Mouse (Mus musculus): ENCODE data around the gene Rab38. TPM values are rescaled to one million over a fixed set of nuclear protein-coding genes. Genes with fewer than 3 reads are reported as not detected.

The Rab38 gene
- polyA plus RNA-seq, 1 experiment: 2.3 TPM

DNA sequence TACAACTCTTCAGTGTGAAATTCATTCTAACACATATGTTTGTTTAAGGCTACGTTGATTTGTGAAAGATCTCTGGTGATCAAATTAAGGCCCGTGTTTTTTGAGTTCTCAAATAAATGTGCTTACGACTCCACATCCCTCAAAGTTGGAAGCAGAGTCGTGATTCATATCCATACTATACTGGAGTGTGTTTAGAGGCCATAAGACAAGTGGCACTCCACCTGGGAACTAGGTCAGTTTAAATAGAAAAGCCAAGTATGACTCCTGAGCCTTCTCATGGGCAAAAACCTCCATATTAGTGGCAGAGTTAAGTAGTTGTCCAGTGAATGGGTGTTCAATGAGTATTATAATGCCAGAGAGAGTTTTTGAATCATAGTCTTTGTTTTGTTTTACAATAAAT is 13.4 kb downstream of the Rab38 start:
- H3K9me3 ChIP-seq (replicated peaks; ENCODE audit: control insufficient read depth, insufficient read depth, low read length, poor library complexity, severe bottlenecking): no peaks in the 10 kb centered on the region
- no peak overlapping the region for H3K4me3 ChIP-seq (ENCODE audit: low read depth, low read length)
- H3K9ac ChIP-seq (ENCODE audit: low read depth, poor library complexity, severe bottlenecking): no peak overlapping the region
- TF ChIP-seq CTCF (IDR thresholded peaks at IDR 0.05; ENCODE audit: low read depth, low read length) (no peak), POLR2A (IDR thresholded peaks at IDR 0.05; ENCODE audit: insufficient read depth, low read length) (no peak), EP300 (IDR thresholded peaks at IDR 0.05; ENCODE audit: insufficient read depth, low read depth, low read length) (no peak)
- H3K4me1 ChIP-seq (ENCODE audit: control insufficient read depth, insufficient read depth, low read length): no peaks in the 10 kb centered on the region
- no peak overlapping the region for H3K27ac ChIP-seq (ENCODE audit: insufficient read depth, low read length)
- H3K27me3 ChIP-seq (ENCODE audit: control insufficient read depth, insufficient read depth, low read length, poor library complexity, severe bottlenecking): no peaks in the 10 kb centered on the region
- H3K36me3 ChIP-seq (ENCODE audit: control insufficient read depth, insufficient read depth, low read length, poor library complexity, severe bottlenecking): no peaks in the 10 kb centered on the region

DNA sequence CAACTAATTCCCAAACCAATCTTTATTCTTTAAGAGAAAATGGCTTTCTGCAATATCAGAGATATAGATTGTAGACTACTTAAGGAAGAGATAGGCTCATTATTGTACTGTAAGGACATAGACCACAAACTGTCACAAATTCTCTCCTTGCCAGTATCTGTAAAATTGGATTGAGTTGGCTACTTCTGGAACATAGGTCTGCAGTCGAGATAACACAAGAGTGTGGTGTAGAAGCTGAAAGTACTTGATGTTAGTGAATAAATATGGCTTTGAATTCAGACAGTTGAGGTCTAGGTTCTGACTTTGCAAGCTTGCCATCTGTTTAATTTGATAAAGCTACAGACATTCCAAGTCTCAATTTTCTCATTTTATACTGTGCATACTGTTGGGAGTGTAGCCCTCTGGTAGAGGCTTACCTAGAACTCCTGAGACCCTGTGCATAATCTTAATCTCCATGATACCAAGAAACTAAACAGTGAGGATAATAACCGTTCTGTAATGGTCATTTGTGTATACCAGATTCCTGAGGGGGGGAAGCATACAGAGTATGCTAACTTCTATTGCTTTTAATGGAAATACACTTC is 15.3 kb downstream of the Rab38 start:
- no peak overlapping the region for H3K4me3 ChIP-seq (ENCODE audit: low read depth, low read length)
- no peaks in the 10 kb centered on the region for H3K27me3 ChIP-seq (ENCODE audit: control insufficient read depth, insufficient read depth, low read length, poor library complexity, severe bottlenecking)
- no peak for TF ChIP-seq CTCF (IDR thresholded peaks at IDR 0.05; ENCODE audit: low read depth, low read length)
- TF ChIP-seq EP300 (IDR thresholded peaks at IDR 0.05; ENCODE audit: insufficient read depth, low read depth, low read length): no peak
- TF ChIP-seq POLR2A (IDR thresholded peaks at IDR 0.05; ENCODE audit: insufficient read depth, low read length): no peak
- no peak overlapping the region for H3K27ac ChIP-seq (ENCODE audit: insufficient read depth, low read length)
- H3K36me3 ChIP-seq (ENCODE audit: control insufficient read depth, insufficient read depth, low read length, poor library complexity, severe bottlenecking): no peaks in the 10 kb centered on the region
- no peaks in the 10 kb centered on the region for H3K4me1 ChIP-seq (ENCODE audit: control insufficient read depth, insufficient read depth, low read length)
- H3K9me3 ChIP-seq (replicated peaks; ENCODE audit: control insufficient read depth, insufficient read depth, low read length, poor library complexity, severe bottlenecking): no peaks in the 10 kb centered on the region
- H3K9ac ChIP-seq (ENCODE audit: low read depth, poor library complexity, severe bottlenecking): no peak overlapping the region

DNA sequence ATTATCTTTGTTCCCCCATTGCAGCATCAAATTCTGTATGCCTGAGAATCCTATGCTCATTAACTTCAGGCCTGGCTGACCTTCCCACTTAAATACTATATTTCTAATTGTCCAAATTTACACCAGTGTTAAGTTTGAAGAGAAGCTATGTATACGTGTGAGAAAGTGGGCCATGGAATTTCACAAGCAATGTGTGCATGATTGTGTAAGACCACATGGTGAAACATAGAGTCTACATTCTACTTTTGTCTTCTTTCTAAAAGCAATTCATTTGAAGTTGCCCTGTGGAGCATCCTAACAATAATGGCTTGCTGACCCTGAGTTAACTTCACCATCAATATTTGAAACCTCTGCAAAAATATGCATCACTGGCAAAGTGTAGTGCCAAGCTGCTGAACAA is 23.2 kb downstream of the Rab38 start:
- Histone ChIP-seq H3K27me3 (ENCODE audit: control insufficient read depth, insufficient read depth, low read length, poor library complexity, severe bottlenecking) (no peaks in the 10 kb centered on the region), H3K9me3 (replicated peaks; ENCODE audit: control insufficient read depth, insufficient read depth, low read length, poor library complexity, severe bottlenecking) (no peaks in the 10 kb centered on the region), H3K9ac (ENCODE audit: low read depth, poor library complexity, severe bottlenecking) (no peak overlapping the region), H3K27ac (ENCODE audit: insufficient read depth, low read length) (no peak overlapping the region), H3K36me3 (ENCODE audit: control insufficient read depth, insufficient read depth, low read length, poor library complexity, severe bottlenecking) (no peaks in the 10 kb centered on the region), H3K4me3 (ENCODE audit: low read depth, low read length) (no peak overlapping the region), H3K4me1 (ENCODE audit: control insufficient read depth, insufficient read depth, low read length) (no peaks in the 10 kb centered on the region)
- TF ChIP-seq CTCF (IDR thresholded peaks at IDR 0.05; ENCODE audit: low read depth, low read length) (no peak), POLR2A (IDR thresholded peaks at IDR 0.05; ENCODE audit: insufficient read depth, low read length) (no peak), EP300 (IDR thresholded peaks at IDR 0.05; ENCODE audit: insufficient read depth, low read depth, low read length) (no peak)

DNA sequence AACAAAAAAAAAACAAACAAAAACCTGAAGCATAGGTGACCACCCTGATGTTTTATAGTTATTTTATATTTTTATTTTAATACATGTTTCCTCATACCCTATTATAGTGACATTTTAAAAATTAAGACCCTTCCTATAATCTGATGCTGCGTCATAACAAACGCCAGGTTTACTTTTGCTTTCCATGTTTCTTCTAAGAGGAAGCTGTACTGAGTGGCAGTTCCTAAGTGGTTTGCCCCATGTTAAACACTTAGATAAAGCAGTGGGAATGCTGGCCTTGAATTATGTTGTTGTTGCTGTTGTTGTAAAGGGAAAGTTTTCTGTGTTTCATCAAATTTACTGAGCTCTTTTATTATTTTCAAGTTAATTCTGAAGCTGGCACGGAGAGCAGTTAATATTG is 27.8 kb downstream of the Rab38 start:
- Histone ChIP-seq H3K4me1 (ENCODE audit: control insufficient read depth, insufficient read depth, low read length) (no peaks in the 10 kb centered on the region), H3K27me3 (ENCODE audit: control insufficient read depth, insufficient read depth, low read length, poor library complexity, severe bottlenecking) (no peaks in the 10 kb centered on the region), H3K27ac (ENCODE audit: insufficient read depth, low read length) (no peak overlapping the region), H3K4me3 (ENCODE audit: low read depth, low read length) (no peak overlapping the region), H3K9ac (ENCODE audit: low read depth, poor library complexity, severe bottlenecking) (no peak overlapping the region), H3K9me3 (replicated peaks; ENCODE audit: control insufficient read depth, insufficient read depth, low read length, poor library complexity, severe bottlenecking) (no peaks in the 10 kb centered on the region), H3K36me3 (ENCODE audit: control insufficient read depth, insufficient read depth, low read length, poor library complexity, severe bottlenecking) (no peaks in the 10 kb centered on the region)
- TF ChIP-seq CTCF (IDR thresholded peaks at IDR 0.05; ENCODE audit: low read depth, low read length) (no peak), POLR2A (IDR thresholded peaks at IDR 0.05; ENCODE audit: insufficient read depth, low read length) (no peak), EP300 (IDR thresholded peaks at IDR 0.05; ENCODE audit: insufficient read depth, low read depth, low read length) (no peak)

DNA sequence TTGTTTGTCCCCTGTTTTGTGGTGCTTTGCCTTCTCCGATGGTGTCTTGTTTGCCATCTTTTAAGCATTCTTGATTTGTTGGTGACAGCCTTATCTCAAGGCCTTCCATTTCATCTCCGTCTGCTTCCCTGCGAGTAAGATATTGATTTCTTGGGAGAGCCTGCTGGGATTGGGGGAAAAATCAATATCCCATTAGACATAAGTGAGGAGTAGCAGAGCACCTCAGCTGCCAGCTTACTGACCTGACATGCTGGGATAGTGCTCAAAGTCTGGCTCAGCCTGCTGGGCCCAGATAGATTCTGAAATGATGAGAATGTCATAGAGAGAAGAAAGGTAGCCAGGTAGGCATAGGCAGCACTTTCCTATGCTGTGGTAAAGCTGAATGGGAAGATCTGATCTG is 37.7 kb downstream of the Rab38 start:
- no peaks in the 10 kb centered on the region for H3K27me3 ChIP-seq (ENCODE audit: control insufficient read depth, insufficient read depth, low read length, poor library complexity, severe bottlenecking)
- H3K36me3 ChIP-seq (ENCODE audit: control insufficient read depth, insufficient read depth, low read length, poor library complexity, severe bottlenecking): no peaks in the 10 kb centered on the region
- H3K27ac ChIP-seq (ENCODE audit: insufficient read depth, low read length): no peak overlapping the region
- no peaks in the 10 kb centered on the region for H3K4me1 ChIP-seq (ENCODE audit: control insufficient read depth, insufficient read depth, low read length)
- H3K9ac ChIP-seq (ENCODE audit: low read depth, poor library complexity, severe bottlenecking): no peak overlapping the region
- TF ChIP-seq POLR2A (IDR thresholded peaks at IDR 0.05; ENCODE audit: insufficient read depth, low read length) (no peak), CTCF (IDR thresholded peaks at IDR 0.05; ENCODE audit: low read depth, low read length) (no peak), EP300 (IDR thresholded peaks at IDR 0.05; ENCODE audit: insufficient read depth, low read depth, low read length) (no peak)
- no peaks in the 10 kb centered on the region for H3K9me3 ChIP-seq (replicated peaks; ENCODE audit: control insufficient read depth, insufficient read depth, low read length, poor library complexity, severe bottlenecking)
- no peak overlapping the region for H3K4me3 ChIP-seq (ENCODE audit: low read depth, low read length)

DNA sequence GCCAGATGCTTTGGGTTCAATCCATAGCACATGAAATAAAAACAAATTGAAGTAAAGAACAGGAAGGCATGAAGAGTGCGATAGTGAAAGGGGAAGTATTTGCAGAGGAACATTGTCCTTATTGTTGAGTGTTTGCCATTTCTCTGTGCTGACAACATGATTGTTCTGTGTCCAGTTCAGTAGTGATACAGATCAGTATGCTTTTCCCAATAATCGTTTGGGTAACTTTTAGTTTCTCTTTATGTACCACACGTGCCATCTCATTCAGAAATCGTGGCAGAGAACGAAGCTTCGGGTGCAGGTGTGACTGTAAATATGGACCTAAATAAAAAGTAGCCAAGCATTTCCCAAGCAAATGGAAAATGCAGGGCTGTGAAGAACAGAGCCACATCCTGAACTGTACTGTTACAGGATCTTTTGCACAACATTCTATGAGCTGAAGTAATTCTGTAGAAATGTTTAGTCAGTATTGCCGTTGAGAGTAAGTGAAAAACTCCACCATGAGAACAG is 52.1 kb downstream of the Rab38 start:
- Histone ChIP-seq H3K9me3 (replicated peaks; ENCODE audit: control insufficient read depth, insufficient read depth, low read length, poor library complexity, severe bottlenecking) (no peaks in the 10 kb centered on the region), H3K9ac (ENCODE audit: low read depth, poor library complexity, severe bottlenecking) (no peak overlapping the region), H3K27me3 (ENCODE audit: control insufficient read depth, insufficient read depth, low read length, poor library complexity, severe bottlenecking) (no peaks in the 10 kb centered on the region), H3K36me3 (ENCODE audit: control insufficient read depth, insufficient read depth, low read length, poor library complexity, severe bottlenecking) (no peaks in the 10 kb centered on the region), H3K4me3 (ENCODE audit: low read depth, low read length) (no peak overlapping the region), H3K4me1 (ENCODE audit: control insufficient read depth, insufficient read depth, low read length) (no peaks in the 10 kb centered on the region), H3K27ac (ENCODE audit: insufficient read depth, low read length) (no peak overlapping the region)
- TF ChIP-seq CTCF (IDR thresholded peaks at IDR 0.05; ENCODE audit: low read depth, low read length) (no peak), POLR2A (IDR thresholded peaks at IDR 0.05; ENCODE audit: insufficient read depth, low read length) (no peak), EP300 (IDR thresholded peaks at IDR 0.05; ENCODE audit: insufficient read depth, low read depth, low read length) (no peak)

Measured in ES-Bruce4 (cell line).